Mouse (Mus musculus) gonadal fat pad, adult 2 months (tissue): ENCODE results near the gene Fbxo27. TPM values are rescaled to one million over a fixed set of nuclear protein-coding genes. Genes with fewer than 3 reads are reported as not detected.
"Not testable (repeated sequence)": the region's sequence is repeated elsewhere in the genome, so short reads cannot be mapped to it uniquely, and the experiment has no call there.

Experiments used
- DNase-seq: peaks from one replicate; pipeline ENCODE4 v3.0.0-alpha.2; 2012; ENCODE audit warnings: low read depth
- polyA plus RNA-seq: library from polyadenylated mRNA; depleted of rRNA; stranded (reverse); fragments of >200 nt; gene quantifications from 2 replicates; pipeline ENCODE4 v1.2.3, GENCODE M21; 2012; rRNA removed

The Fbxo27 gene
- 2.4 and 3.1 TPM in 2 replicates for polyA plus RNA-seq

- DNase-seq: no peak
Measured at GRCm38 (mm10) chr7:28692545-28693320, at the start of gene Fbxo27. Gene Fbxo27, plus strand, starts transcription at chr7:28692849.

GRCm38 (mm10) chr7:28645366-28645765 lies 47.3 kb upstream of the Fbxo27 start:
- peak; percentile 57 for DNase-seq

GRCm38 (mm10) chr7:28645947-28646475 lies 46.6 kb upstream of the Fbxo27 start:
- no peak for DNase-seq

- DNase-seq: no peak
Measured at GRCm38 (mm10) chr7:28647016-28647415, 45.6 kb upstream of the Fbxo27 start.

GRCm38 (mm10) chr7:28651157-28651556 lies 41.5 kb upstream of the Fbxo27 start:
- DNase-seq: no peak

- DNase-seq: no peak
Measured at GRCm38 (mm10) chr7:28656430-28656829, 36.2 kb upstream of the Fbxo27 start.

- no peak for DNase-seq
Measured at GRCm38 (mm10) chr7:28665620-28666579, 26.7 kb upstream of the Fbxo27 start.

- no peak for DNase-seq
Measured at GRCm38 (mm10) chr7:28671172-28671571, 21.5 kb upstream of the Fbxo27 start.

- no peak for DNase-seq
Measured at GRCm38 (mm10) chr7:28672276-28672675, 20.4 kb upstream of the Fbxo27 start.

- not testable (repeated sequence) for DNase-seq
Measured at GRCm38 (mm10) chr7:28672786-28673185, 19.9 kb upstream of the Fbxo27 start.

GRCm38 (mm10) chr7:28674994-28675393 lies 17.7 kb upstream of the Fbxo27 start:
- DNase-seq: no peak

- no peak for DNase-seq
Measured at GRCm38 (mm10) chr7:28675746-28676145, 16.9 kb upstream of the Fbxo27 start.

- DNase-seq: no peak
Measured at GRCm38 (mm10) chr7:28676811-28677541, 15.7 kb upstream of the Fbxo27 start.

- DNase-seq: no peak
Measured at GRCm38 (mm10) chr7:28677624-28678023, 15.0 kb upstream of the Fbxo27 start.

GRCm38 (mm10) chr7:28691075-28691474 lies 1.6 kb upstream of the Fbxo27 start:
- no peak for DNase-seq

- peak; percentile 90 for DNase-seq
Measured at GRCm38 (mm10) chr7:28693321-28693966, 795 bp downstream of the Fbxo27 start.

- no peak for DNase-seq
Measured at GRCm38 (mm10) chr7:28694423-28694822, 1.8 kb downstream of the Fbxo27 start.

GRCm38 (mm10) chr7:28694966-28695511 lies 2.4 kb downstream of the Fbxo27 start:
- DNase-seq: no peak

GRCm38 (mm10) chr7:28697277-28697676 lies 4.6 kb downstream of the Fbxo27 start:
- no peak for DNase-seq

GRCm38 (mm10) chr7:28700269-28700668 lies 7.6 kb downstream of the Fbxo27 start:
- no peak for DNase-seq

GRCm38 (mm10) chr7:28701306-28701705 lies 8.7 kb downstream of the Fbxo27 start:
- DNase-seq: not testable (repeated sequence)
